Mouse (Mus musculus) liver, adult 2 months (tissue): ENCODE results near the gene Mmp27.

ENCODE experiments used
- CTCF ChIP-seq: fragments of 200-500 bp; IDR thresholded peaks from 2 replicates; pipeline ENCODE4 v1.5.1; 2011; ENCODE audit warnings: low read depth, low read length, control low read depth
- POLR2A ChIP-seq: fragments of 200-500 bp; IDR thresholded peaks from 2 replicates; pipeline ENCODE4 v1.6.1; 2011; ENCODE audit warnings: low read length, control low read depth; ENCODE audit not compliant: insufficient read depth; ENCODE audit errors: extremely low read depth

DNA sequence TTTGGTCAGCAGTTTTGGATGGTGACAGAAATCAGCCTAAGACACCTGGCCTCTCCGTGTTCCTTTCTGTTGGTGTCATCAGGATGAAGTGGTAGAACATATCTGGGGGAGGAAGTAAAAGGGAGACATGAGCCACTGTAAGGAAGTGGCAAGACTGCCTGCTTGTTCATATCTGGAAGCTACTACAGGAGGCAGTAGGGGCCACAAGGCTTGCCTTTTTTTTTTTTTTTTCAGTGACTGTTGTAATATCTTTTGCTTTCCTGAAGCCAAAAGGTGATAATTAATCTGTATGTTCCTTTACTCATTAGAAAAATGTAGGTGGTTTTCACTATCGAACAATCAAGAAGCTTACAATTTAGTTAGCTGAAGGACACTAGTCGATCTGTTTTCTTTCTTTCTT, 51.4 kb downstream of the Mmp27 start:
- no peak for TF ChIP-seq POLR2A
- no peak for TF ChIP-seq CTCF
